Mouse (Mus musculus) embryonic stem cell, embryonic (primary cell): ENCODE results near the gene Pdap1.

Experiments
- CTCF ChIA-PET, 4 experiments: fragments of 300-600 bp in 2 of 4; fragments of 350-600 bp in 2 of 4; sonication (Branson Sonifier 250); formaldehyde crosslinking; loops; one replicate each; lab custom pipeline; 2022; ENCODE audit warnings: inconsistent platforms in 2 of 4; lab: Charles Lee
- POLR2A ChIA-PET, 4 experiments: fragments of 300-600 bp in 2 of 4; fragments of 350-600 bp in 2 of 4; sonication (Branson Sonifier 250); formaldehyde crosslinking; loops; one replicate each; lab custom pipeline; 2022; ENCODE audit warnings: antibody characterized with exemption in 4 of 4, inconsistent platforms in 1 of 4; lab: Charles Lee

The Pdap1 gene

GRCm38 (mm10) chr5:145081866-145082613, 58.0 kb downstream of the Pdap1 start:
- ChIA-PET POLR2A (interaction anchor here in 1 of 4 experiments (2.5 kb wide), 1 partner anchor 44 kb away, joined by 8 read pairs; no protein-coding TSS in a partner anchor), CTCF (no interaction called here)
